Mouse (Mus musculus) adrenal gland, postnatal 0 days (tissue): ENCODE data around the gene Lamtor1. TPM values are rescaled to one million over a fixed set of nuclear protein-coding genes. Genes with fewer than 3 reads are reported as not detected.

Experiments used
- microRNA-seq: library from miRNA; unstranded; fragments of <30 nt; microRNA quantifications from one replicate; pipeline ENCODE4, GENCODE M21; 2016; ENCODE audit warnings: borderline replicate concordance; ENCODE audit not compliant: insufficient number of aligned reads
- polyA plus RNA-seq: library from polyadenylated mRNA; unstranded; fragments of >200 nt; fragmentation: Nextera tagmentation; extraction: Ambion mirVana; gene quantifications from 2 replicates; pipeline ENCODE4 v1.2.1, GENCODE M21; 2015

Gene Lamtor1
- polyA plus RNA-seq = 118 and 135 TPM in 2 replicates

GRCm38 (mm10) chr7:101905561-101906286, at the start of gene Lamtor1:
Gene Lamtor1 (plus strand): TSS chr7:101905904.

GRCm38 (mm10) chr7:101857094-101857493, 48.6 kb upstream of the Lamtor1 start, which contains the start of gene Folr2:
Gene Folr2 (minus strand): TSS chr7:101857194.

GRCm38 (mm10) chr7:101863415-101863814, 42.3 kb upstream of the Lamtor1 start, which contains the start of gene Anapc15:
Gene Anapc15 (plus strand): TSS chr7:101863715.

GRCm38 (mm10) chr7:101870629-101871028, 35.1 kb upstream of the Lamtor1 start, which contains the start of gene Folr1:
Gene Folr1 (minus strand): TSS chr7:101870788.

GRCm38 (mm10) chr7:101906287-101906681, 580 bp downstream of the Lamtor1 start, which contains the start of gene Tomt:
Gene Tomt (minus strand): TSS chr7:101906359.

GRCm38 (mm10) chr7:101933751-101934240, 28.1 kb downstream of the Lamtor1 start, which contains the start of the genes Lrrc51 and Numa1:
Gene Lrrc51 (minus strand): TSS chr7:101933895.
Gene Numa1 (plus strand): TSS chr7:101934111.

Small RNA genes within 50 kb of the gene (microRNA-seq; reads per million reads assigned to microRNA genes)
- gene Gm22655 = not detected

Other genes starting within 250 kb of the Lamtor1 start
- gene Clpb, start 242.3 kb upstream of the Lamtor1 start, polyA plus RNA-seq = 29.5 and 46.7 TPM in 2 replicates
- gene Phox2a, start 87.6 kb upstream of the Lamtor1 start, polyA plus RNA-seq = 37.8 and 71.4 TPM in 2 replicates
- gene Inppl1, start 67.7 kb upstream of the Lamtor1 start, polyA plus RNA-seq = 20.2 and 33.4 TPM in 2 replicates
- gene Folr2, start 48.7 kb upstream of the Lamtor1 start, polyA plus RNA-seq = 9.9 and 11.1 TPM in 2 replicates
- 30.2 and 36.9 TPM in 2 replicates for gene Anapc15, start 42.2 kb upstream of the Lamtor1 start, polyA plus RNA-seq
- gene Folr1, start 35.1 kb upstream of the Lamtor1 start, polyA plus RNA-seq = 8.2 and 12.2 TPM in 2 replicates
- 0.08 TPM in 1 of 2 replicates, not detected in the other for gene Tomt, start 455 bp downstream of the Lamtor1 start, polyA plus RNA-seq
- 14.3 and 19.7 TPM in 2 replicates for gene Lrrc51, start 28.0 kb downstream of the Lamtor1 start, polyA plus RNA-seq
- gene Numa1, start 28.2 kb downstream of the Lamtor1 start, polyA plus RNA-seq = 30.6 and 40.0 TPM in 2 replicates
- 7.5 and 13.6 TPM in 2 replicates for gene Il18bp, start 112.8 kb downstream of the Lamtor1 start, polyA plus RNA-seq
- gene Rnf121, start 159.6 kb downstream of the Lamtor1 start, polyA plus RNA-seq = 14.0 and 15.6 TPM in 2 replicates
- 8.7 and 12.5 TPM in 2 replicates for gene Xndc1, start 159.6 kb downstream of the Lamtor1 start, polyA plus RNA-seq
- gene Xntrpc, start 159.8 kb downstream of the Lamtor1 start, polyA plus RNA-seq = 0.35 TPM in 2 replicates
- not detected in 2 replicates for gene Trpc2, start 177.2 kb downstream of the Lamtor1 start, polyA plus RNA-seq
- gene Art1, start 195.8 kb downstream of the Lamtor1 start, polyA plus RNA-seq = 2.0 and 2.4 TPM in 2 replicates
- 1.1 and 1.7 TPM in 2 replicates for gene Art5, start 203.6 kb downstream of the Lamtor1 start, polyA plus RNA-seq
- 0.29 TPM in 1 of 2 replicates, not detected in the other for gene Chrna10, start 210.9 kb downstream of the Lamtor1 start, polyA plus RNA-seq